Mouse (Mus musculus) bone marrow, adult 2 months (tissue): ENCODE measurements around the gene Arhgap4.

Experiments used
- CTCF ChIP-seq: fragments of 200-500 bp; IDR thresholded peaks from 2 replicates; pipeline ENCODE4 v1.5.1; 2011; ENCODE audit warnings: low read length, control low read depth; ENCODE audit not compliant: control insufficient read depth, insufficient read depth
- POLR2A ChIP-seq: fragments of 200-500 bp; IDR thresholded peaks from 2 replicates; pipeline ENCODE4 v1.6.1; 2011; ENCODE audit warnings: low read depth, mild to moderate bottlenecking, control low read depth, low read length, borderline replicate concordance; ENCODE audit not compliant: control insufficient read depth

DNA sequence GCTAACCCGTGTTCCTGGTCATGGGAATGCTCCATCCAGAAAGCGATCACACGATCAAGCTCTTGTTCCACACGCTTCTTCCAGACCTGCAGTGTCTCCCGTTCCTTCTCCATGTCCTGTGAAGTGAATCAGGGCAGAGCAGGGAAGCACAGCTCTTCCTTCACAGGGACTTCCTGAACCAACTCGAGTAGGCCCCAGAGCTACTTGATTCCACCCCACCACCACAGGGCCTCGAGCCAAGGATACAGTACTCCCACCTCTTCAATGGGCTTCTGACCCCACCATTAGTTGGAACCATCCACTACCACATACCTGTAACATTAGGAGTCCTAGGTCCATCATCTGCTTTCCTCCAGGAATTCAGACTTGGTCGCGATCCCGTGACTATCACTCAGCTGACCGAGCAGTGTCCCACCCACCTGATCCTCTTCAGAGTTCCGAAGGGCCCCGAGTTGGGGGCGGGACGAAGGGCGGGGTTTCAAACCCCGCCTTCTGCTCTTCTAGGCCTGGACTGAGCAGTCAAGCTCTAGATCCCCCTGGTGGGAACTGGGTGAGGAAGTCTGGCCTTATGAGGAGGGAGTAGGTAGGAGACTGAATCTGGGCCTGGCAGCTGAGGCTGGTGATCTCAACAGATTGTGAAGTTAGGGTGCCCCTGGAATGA is 8.9 kb upstream of the Arhgap4 start, which contains the start of gene Renbp:
- TF ChIP-seq POLR2A = no peak
- no peak for TF ChIP-seq CTCF
